Mouse (Mus musculus) ovary, postnatal 36 days (tissue): ENCODE measurements around the gene Plk5.

Experiments
- DNase-seq: peaks from one replicate; pipeline ENCODE4 v3.0.0; 2022; ENCODE audit warnings: low spot score, mixed read lengths

The Plk5 gene

GRCm38 (mm10) chr10:80389185-80389708 lies 33.0 kb downstream of the Plk5 start:
- no peak for DNase-seq

GRCm38 (mm10) chr10:80390697-80391096 lies 34.4 kb downstream of the Plk5 start:
- no peak for DNase-seq

DNA sequence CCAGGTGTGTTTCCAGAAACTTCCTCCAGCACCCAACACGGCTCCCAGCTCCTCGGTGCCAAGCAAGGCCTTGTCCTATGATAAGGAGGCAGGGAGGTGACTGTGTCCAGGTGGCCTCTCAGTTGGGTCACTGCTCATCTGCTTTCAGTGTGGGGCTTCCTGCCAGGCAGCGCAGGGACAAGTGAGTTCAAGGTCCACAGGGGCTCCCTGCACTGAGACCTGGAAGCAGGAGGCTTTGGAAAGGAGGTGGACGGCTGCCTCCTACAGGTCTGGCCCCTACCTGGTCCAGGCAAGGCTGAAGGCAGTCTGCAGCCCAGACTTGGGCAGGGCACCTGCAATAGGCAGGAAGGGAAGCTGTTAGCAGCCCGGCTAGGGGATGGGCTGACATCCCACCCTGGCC lies 36.4 kb downstream of the Plk5 start:
- no peak for DNase-seq

DNA sequence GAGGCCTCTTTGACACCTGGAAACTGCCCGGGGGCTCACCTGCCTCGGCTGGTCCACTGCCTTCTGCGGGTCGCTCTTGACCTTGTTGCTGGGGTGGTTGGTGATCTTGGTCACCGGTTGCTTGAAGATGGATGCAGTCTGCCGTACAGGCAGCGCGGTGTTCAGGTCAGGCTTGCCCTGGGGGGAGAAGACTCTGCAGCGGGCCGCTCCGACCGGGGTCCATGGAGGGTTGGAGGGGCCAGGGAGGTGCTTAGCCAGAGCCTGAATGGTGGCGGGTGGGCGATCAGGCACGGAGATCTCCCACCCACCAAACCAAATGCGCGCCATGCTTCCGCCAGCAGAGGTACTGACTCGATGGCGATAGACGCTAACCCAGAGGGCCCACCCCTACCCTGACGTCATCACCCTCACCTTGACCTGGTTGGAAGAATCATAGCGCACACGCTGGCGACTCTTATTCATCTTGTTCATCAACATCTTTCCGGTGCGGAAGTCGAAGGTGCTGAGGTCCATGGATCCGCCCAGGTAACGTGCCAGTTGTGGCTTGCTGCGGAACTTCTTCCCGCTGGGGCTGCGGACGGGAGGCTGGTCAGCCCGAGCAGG lies 38.9 kb downstream of the Plk5 start:
- DNase-seq, result no peak

DNA sequence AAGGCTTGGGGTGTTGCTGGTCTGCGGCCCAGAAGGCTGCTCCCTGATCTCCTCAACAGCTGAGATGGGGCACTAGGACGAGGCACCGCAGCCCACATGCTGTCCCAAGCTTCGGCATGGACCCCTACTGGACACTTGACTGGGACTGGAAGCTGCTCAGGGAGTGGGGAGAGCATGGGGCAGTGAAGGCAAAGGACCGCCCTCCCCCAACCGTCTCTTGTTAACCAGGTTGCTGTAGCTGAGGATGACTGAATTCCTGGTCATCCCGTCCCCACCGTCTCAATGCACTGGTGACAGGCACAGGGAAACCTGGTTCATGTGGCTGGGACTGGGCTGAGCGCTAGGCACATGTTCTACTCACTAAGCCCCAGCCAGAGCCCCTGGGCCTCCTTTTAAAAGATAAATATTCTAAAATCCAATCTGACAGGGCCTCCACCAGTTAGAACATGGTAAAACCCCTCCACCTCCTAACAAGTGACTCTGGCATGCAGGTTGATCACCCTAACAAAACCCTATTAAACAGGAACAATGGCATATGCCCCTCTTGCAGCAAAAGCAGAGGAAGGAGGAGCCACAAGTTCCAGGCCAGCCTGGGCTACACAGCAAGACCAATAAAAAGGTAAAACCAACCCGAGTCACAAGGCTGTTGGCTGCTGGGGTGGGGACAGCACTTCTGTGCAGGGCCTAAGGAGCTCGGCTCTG lies 40.7 kb downstream of the Plk5 start:
- DNase-seq, result no peak

DNA sequence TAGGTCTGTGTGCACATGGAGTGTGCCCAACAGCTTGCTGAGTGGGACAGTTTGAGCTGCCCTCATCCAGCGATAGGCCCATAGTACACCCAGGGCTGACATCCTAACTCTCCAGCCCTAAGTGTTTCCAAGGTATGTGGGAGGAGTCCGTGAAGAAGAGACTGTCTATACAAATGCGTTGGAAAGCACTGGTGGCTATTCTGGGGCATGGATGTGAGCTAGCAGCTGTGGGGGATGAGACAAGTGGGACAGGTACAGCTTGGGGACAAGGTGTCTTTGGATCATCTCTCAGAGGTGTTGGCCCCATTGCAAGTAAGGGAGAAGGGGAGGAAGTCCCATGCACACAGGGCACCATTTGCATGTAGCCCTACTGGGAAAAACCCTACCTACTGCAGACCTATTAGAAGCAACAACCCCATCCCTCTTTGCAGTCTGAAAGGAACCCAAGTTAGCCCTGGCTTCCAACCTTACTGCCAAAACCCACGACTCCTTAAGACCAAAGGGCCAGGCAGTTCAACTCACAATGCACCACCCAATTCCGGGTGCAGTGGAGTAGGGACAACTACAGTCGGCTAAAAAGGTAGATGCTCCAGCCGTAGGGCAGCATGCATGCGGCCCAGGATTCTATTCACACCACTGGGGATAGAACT lies 41.4 kb downstream of the Plk5 start:
- DNase-seq, result no peak

DNA sequence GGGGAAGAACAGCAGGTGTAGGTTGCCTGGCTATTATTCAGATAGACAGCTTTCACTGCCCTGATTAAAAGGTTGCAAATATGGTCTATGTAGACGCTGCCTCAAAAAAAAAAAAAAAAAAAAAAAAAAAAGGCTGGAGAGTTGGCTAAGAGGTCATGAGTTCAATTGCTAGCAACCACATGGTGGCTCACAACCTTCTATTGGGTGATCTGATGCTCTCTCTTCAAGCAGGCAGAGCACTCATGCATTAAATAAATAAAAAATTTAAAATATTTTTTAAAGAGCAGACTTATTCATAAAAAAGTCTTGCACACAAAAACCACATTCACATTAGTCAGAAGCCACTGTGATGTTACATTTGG lies 41.9 kb downstream of the Plk5 start:
- DNase-seq, result no peak

- DNase-seq, result peak; percentile 98
Measured at GRCm38 (mm10) chr10:80398719-80399190, 42.5 kb downstream of the Plk5 start.

DNA sequence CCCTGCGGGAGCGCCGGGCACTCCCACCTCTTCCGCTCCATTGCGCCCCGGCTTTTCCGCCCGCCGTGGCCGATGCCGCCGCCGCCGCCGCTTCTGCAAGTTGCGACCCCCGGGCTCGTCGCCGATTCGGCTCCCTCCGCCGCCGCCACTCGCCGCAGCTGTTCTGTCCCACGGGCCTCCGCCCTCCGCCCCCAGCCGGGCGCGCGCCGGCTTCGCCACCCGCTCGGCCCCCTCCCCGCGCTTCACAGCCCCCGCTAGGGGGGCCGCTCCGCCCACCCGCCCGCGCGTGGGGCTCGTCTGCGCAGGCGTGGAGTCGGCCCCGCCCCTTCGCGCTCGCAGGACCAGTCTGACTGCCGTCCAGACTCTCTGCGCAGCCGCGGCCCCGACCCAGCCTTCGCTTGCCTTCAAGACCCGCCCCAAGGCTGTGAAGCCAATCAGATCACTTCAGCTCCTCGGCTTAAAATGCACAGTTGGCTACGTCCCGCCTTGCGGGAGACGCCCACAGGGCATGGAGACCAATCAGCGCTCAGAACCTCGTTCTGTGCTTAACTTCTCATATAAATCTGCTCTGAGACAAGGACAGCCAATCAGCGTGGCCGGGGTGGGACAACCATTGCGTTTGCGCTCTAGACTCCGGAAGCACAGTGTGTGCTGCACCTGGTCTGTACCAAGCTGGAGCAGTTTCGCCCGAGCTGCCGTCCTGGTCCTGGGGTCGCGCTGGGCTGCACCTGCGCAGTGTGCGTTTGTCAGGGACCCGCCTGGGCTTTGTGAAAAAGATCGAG lies 43.1 kb downstream of the Plk5 start, which contains the start of gene Mbd3:
TSS of gene Mbd3 (minus strand) at position 360 of the 782 bp plus-strand sequence.
- DNase-seq, result peak; percentile 99

DNA sequence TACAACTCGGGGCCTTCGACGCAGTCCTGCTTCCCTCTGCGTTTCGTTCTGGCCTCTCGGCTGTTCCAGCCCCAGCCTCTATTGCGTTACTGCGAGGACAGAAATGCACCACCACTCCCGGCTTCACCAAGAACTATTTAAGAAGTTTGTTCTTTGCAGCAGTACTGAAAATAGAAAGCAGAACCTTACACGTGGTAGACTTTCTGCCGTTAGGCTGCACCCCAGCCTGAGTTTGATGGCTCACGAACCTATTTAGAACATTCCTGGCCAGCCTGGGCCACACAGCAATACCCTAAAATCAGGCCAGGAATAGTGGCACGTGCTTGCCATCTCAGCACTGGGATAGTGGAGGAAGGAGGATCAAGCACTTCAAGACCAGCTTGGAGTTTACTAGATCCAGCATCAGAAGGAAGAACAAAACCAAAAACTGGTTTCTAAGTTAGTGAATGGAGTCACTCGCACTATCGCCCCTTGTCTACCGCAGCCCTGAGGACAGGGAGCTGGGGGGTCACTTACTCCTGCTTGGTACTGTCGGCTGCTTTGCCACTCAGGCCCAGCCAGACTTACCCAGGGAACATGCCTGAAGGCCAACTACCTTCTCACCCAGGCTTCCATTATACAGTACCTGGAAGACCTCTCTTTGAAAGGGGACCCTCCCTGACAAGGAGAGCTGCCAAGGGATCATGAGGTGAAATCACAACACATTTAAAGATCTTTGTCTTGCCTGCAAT lies 43.9 kb downstream of the Plk5 start:
- no peak for DNase-seq

GRCm38 (mm10) chr10:80400704-80401161 lies 44.5 kb downstream of the Plk5 start:
- DNase-seq, result no peak

DNA sequence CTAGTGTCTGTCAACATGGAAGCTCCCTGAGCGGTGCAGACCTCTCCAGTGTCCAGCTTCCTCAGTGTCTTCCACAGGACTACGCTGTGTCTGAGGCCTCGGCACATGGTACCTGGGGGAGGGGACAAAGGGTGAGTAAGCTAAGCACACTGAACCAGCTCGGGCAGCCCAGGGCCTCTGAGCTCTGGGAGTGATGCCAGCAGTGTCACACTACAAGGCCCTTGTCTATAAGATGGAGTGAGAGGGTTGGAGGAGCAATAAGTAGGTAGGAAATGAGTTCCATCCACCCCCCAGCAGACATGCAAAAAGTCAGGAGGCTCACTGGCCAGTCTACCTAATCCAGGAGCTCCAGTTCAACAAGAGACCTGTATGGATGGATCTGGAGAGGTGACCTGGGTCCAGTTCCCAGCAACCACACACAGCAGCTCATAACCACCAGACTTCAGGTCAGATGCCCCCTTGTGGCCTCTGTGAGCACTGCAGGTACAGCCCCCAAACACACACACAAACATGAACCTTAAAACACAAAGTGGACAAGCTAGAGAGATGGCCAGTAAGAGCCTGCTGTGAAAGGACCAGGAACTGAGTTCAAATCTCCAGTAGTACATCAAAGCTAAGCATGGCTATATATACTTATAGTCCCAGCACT lies 46.9 kb downstream of the Plk5 start:
- DNase-seq, result no peak

DNA sequence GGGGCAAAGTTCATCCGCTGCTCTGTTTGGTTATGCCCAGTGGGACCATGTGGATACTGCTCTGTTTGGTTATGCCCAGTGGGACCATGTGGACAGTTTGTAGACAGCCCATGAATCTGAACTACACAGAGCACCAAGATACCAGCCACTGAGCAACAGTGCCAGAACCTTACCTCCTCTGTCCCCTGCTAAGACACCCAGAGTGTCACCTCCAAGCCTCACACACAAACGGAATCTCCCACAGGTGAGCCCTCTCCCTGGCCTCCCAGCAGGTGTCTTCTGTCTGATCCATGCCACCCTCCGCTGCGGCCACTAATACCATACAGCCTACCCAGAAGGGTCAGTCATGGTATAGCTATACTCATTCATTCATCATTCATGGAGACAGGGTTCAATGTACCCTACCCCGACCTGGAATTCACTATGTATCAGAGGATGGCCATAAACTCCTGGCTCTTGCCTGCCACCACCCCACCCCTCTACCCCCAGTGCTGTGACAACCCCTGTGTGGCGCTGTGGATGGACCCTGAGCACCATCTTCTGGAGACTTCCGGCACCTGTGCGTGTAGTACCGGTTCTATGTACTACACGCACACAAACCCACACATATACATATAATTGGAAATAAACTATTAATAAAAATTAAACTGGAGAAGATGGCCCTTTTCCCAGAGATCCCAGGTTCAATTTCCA lies 49.4 kb downstream of the Plk5 start:
- DNase-seq, result no peak

- DNase-seq, result peak; percentile 92
Measured at GRCm38 (mm10) chr10:80406684-80407501, 50.6 kb downstream of the Plk5 start, which contains the start of gene Uqcr11. Uqcr11 (minus strand) TSS chr10:80406830.

DNA sequence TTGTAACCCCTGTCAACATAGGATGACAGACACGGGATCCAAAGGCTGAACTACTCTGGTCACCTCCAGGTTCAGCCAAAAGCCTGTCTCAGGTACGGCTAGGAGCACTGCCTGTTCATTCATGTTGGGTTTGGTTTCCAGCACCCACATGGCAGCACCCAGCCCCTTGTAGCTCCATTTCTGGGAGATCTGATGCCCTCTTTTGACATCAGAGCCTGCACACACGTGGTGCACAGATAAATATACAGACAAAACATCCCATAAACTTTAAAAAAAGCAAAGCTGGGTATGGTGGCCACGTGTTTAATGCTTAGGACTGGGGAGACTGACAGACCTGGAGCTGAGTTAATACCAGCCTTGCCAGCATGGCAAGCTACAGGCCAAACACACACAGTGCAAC lies 51.7 kb downstream of the Plk5 start:
- no peak for DNase-seq

DNA sequence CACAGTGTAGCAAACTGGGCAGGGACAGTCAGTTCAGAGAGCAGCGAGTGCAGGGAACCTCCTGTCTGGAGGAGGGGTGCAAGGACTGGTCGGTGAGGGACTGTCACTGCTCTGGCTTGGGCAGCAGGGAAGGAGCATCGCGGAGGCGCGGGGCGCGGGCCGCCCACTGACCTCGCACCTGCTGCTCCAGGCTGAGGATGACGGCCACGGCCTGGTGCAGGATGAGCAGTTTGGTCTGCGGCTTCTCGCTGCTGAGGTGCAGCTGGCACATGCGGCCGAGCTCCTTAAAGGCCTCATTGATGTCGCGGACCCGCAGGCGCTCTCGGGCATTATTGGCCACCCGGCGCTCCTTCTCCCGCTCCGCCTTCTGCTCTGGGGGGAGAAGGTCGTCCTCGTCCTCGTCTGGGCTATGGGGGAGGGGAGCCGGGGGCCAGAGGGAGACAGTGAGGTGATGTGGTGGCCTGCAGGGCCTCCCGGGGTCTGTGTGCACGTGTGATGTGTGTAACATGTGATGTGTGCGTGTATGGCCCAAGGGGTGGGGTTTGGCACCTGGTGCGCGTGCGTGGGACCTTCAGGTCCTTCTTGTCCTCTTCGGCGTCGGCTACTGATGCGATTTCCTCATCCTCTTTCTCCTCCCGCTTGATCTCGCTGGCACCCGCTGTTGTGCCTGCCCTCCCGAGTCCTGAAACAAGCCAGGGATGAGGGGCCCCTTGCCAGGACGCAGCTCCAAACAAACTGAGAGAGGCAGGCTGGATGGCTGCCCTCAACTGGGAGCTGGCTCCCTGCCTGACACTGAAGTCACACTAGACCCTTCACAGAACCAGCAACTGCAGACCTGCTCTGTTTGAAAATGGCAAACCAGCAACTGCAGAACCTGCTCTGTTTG lies 56.6 kb downstream of the Plk5 start:
- peak; percentile 69 for DNase-seq
